Mouse (Mus musculus) thymus, adult 18-20 months (tissue): Measurements from ENCODE around the gene Slc1a6.
A peak's percentile ranks its signal among the peaks of the same experiment; 100 is the strongest.
"Not testable (repeated sequence)": the region's sequence is repeated elsewhere in the genome, so short reads cannot be mapped to it uniquely, and the experiment has no call there.

Experiments used
- DNase-seq, 2 experiments: peaks; one replicate each; pipeline ENCODE4 v3.0.0; 2022; ENCODE audit warnings: mixed read lengths in 2 of 2

Gene Slc1a6

DNA sequence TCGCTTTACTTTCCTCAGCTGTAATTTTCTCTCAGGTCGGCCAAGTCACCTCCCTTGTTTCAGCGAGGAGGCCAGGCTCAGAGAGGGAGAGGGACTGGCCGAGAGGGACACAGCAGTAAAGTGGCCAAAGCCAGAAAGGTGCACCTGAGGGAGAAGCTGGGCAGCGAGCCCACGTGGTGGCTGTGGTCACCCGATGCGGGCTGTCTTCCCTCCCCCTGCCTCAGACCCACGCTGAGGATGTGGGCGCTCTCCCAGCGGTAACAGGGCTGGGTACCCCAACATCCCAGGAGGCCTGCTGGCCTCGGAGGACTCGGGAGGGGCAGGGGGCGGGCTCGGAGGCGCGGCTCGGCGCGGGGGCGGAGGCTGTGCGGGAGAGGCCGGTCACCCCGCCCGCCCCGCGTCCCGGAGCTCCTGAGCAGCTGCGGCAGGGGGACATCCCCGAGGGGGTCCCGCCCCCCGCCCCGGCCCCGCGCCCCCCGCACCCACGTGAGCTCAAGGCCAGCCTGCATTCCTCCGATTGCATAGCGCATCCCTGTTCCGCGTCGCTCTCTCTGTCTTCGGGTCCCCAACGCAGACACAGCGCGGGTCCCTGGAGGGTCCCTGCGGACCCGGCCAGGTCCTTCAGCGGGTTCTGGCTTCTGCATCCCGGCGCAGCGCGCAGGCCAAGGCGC is at the start of gene Slc1a6:
Slc1a6 (plus strand) TSS at position 516 of the 671 bp plus-strand sequence.
- no peak for DNase-seq

GRCm38 (mm10) chr10:78739821-78740220 is 40.5 kb upstream of the Slc1a6 start:
- DNase-seq = no peak

DNA sequence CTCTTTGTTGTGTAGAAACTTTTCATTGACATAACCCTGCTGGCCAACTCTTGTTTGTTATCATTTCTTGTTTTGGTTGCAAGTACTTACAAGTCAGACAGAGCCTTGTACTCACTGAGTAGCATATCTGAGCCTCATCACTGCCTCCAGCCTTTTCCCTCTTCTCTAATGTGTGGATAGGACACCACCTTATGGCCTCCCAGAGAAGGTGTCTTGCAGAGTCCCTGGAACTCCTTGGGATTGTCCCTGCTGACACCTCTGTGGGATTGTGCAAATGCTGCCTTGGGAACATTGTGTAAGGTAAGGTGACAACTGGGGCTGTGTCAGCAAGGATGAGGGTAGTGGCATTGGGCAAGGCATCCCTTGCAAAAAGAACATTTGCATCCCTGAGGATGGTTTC is 36.6 kb upstream of the Slc1a6 start:
- no peak for DNase-seq

DNA sequence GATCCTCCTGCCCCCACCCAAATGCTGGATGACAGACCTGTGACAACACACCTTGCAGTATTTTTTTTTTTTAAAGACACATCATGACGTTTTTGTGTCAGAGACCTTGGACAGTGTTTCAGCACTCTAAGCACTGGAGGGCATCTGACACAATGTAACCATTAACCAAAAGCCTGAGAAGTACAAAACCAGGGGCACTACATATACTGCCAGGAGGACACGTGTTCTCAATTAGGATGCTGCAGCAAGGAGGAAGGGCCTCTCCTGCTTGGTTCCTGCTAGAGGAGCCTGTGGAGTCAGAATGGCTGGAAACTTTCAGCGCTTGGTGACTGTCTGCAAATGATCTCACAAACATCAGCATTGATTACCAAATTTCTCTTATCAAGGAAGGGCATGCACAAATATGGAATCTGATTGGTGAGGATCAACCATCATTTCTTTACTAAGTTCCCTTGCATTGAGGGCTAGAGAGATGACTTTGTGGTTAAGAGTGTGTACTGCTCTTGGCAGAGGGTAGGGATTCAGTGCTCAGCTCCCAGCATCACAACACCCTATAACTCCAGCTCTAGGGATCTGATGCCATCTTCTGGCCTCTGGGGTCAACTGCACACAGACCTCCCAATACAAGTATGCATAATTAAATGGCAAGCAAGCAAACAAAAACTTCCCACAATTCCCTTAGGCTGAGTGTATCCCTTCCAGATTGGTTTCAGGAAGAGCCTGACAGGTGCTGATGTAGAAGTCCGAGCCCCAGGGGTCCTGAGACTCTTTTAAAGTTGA is 34.7 kb upstream of the Slc1a6 start:
- no peak for DNase-seq

- no peak for DNase-seq
Observed at GRCm38 (mm10) chr10:78747035-78747721, 33.1 kb upstream of the Slc1a6 start.

- no peak for DNase-seq
Observed at GRCm38 (mm10) chr10:78748161-78748560, 32.1 kb upstream of the Slc1a6 start.

DNA sequence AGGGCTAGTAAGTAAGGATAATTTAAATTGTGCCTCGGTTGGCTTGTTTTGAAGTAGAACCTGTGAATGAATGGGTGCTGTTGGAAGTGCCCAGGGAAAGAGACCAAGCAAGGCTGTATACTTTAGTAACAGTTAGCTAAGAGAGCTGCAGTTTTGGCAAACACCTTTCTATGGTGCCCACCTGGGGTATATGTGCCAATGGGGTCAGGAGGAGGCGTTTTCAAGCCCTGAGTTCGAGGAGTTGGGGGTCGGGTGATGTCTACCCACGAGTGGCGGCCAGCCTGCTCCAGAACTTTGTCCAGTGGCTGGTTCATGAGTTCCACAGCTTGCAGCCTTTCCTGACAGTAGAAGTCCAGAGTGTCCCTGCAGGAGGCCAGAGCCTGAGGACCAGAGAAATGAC is 31.4 kb upstream of the Slc1a6 start:
- no peak for DNase-seq

GRCm38 (mm10) chr10:78752452-78753191 is 27.7 kb upstream of the Slc1a6 start, which contains the start of gene Ccdc105:
Gene Ccdc105, minus strand, starts transcription at chr10:78753065.
- no peak for DNase-seq

DNA sequence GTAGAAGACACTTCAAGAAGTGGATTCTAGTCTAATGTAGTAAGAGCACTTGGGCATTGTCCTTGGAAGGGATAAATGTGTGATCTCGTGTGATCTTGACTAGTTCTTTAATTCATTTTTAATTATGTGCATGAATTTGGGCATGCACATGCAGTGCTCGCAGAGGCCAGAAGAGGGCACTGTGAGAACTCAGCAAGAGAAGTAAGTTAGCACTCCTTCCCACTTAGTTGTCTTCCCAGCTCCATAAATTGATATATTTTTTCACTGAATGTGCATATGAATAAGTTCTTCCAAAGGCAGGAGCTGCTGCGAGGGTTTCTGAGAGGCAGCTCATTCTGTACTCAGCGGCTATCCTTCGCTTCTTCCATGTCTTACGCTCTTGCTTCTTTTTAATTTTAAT is 24.3 kb upstream of the Slc1a6 start:
- no peak for DNase-seq

DNA sequence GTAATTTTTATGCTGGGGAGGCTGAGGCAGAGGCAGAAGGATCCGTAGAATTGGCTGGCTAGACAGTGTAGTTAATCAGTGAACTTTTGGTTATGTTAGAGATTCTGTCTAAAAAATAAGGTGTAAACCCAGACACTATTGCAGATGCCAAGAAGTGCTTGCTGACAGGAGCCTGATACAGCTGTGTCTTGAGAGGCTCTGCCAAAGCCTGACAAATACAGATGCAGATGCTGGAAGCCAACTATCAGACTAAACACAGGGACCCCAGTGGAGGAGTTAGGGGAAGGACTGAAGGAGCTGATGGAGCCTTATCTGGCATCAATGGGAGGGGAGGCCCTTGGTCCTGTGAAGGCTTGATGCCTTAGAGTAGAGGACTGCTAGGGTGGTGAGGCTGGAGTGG is 14.7 kb upstream of the Slc1a6 start:
- DNase-seq = no peak

- no peak for DNase-seq
Observed at GRCm38 (mm10) chr10:78775830-78776229, 4.5 kb upstream of the Slc1a6 start.

DNA sequence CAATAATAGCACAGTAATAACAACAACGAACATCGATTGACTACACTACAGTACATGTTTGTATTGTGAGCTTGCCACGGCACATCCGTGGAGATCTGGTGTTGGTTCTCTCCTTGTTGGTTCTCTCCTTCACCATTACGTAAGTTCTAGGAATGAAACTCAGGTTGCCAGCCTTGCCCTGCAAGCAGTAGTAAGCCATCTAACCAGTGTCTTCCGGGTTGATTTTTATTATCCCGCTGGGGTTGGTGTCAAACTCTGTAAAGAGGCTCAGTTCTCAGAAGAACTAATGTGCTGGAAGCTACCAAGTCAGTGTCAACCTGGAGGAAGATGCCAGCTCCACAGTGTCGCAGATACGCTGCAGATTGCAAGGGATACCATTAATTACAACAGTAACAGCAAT is 769 bp upstream of the Slc1a6 start:
- no peak for DNase-seq

DNA sequence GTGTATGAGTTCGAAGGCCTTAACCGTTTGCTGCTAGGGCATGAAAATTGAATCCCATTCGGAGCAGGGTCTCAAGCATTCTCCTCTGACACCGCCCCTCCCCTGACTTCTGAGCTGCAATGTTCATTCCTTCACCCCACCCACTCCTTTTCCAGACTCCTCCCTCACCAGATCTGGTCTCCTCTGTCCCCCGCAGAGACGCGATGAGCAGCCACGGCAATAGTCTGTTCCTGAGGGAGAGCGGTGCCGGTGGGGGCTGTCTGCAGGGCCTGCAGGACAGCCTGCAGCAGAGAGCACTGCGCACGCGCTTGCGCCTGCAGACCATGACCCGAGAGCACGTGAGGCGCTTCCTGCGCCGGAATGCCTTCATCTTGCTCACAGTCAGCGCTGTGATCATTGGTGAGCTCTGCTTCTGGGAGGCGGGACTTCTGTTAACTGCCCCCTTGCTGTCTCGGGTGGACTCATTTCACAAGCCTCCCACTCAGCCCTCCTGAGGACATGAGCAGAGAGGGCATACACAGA is 7.3 kb downstream of the Slc1a6 start:
- DNase-seq = peak in 1 of 2 experiments; percentile 9

DNA sequence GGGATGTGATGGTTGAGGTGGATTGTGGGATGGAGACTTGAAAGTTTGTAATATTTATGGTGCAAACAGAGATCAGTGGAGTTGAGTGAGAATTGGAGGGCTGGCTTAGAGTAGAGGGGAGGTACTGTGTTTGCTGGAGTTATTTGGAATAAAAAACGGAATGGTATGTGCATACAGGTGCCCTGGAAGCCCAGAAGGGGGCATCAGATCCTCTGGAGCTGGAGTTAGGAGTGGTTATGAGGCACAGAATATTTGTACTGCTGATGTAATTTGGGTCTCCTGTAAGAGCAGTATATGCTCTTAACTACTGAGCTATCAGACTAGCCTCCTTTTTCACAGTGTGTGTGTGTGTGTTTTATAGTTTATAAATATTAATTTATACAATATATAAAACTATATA is 10.3 kb downstream of the Slc1a6 start:
- no peak for DNase-seq

DNA sequence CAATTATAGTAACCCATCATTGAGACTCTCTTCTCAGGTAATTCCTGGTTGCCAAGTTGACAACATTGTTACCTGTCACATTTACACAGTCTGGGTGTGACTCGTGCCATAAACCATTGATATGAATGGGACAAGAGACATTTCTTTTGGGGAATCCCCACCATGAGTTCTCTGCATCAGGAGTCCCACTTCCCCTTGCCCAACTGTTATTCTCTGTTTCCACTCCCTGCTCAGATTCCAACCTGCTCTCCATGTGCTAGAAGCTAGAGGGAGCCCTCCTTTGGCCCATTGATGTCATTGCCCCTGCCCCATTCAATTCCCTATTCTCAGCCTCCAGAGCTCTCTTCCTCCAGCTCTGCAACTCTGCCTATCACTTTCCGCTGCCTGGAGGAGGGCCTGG is 21.2 kb downstream of the Slc1a6 start:
- no peak for DNase-seq

- DNase-seq = no peak
Observed at GRCm38 (mm10) chr10:78812358-78813060, 32.2 kb downstream of the Slc1a6 start.

GRCm38 (mm10) chr10:78840456-78840855 is 60.2 kb downstream of the Slc1a6 start:
- DNase-seq = not testable (repeated sequence)

- DNase-seq = no peak
Observed at GRCm38 (mm10) chr10:78852066-78852465, 71.8 kb downstream of the Slc1a6 start, which contains the start of gene Olfr1356. Gene Olfr1356, minus strand, starts transcription at chr10:78852166.
